1 mouse cellular context compared by ENCODE assay signal in the genomic region with DNA sequence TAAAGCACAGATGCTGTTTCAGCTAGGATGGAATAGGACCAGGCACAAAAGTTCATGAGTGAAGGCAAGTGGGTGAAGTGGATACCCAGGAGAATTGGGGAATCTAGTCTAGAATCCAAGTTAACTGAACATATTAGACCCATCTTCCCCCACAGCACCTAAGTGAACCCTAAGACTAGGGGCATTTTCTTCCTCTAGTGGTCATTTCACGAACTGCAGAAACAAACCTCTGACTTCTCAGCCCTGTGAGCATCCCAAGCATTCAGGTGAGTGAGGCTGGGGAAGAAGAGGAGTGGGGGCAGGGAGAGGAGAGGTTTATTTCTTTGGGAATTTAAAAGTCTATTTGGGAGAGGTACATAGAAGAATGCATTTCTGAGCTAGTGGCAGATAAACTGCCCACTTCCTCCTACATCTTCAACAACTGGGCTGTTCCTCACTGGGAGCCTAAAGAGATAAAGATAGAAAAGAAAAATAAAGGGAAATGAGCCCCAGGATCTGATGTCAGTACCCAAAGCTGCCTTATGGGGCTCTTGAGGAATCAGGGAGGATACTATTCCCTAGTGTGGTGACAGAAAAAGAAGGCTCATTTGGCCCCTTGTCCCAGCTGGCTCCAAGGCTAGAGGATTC.
TF ChIP-seq lines count a peak whose summit lies in the region.

No protein-coding gene starts in this region.

TF ChIP-seq in CH12.LX, 34 proteins besides CTCF, POLR2A, EP300 and RAD21:
- TF ChIP-seq ETS1 (conservative IDR thresholded peaks at IDR 0.05; ENCODE audit: low read depth, low read length) (no peak), SMC3 (IDR thresholded peaks at IDR 0.05; ENCODE audit: low read depth, low read length) (peak; percentile 45), USF1 (IDR thresholded peaks at IDR 0.05; ENCODE audit: low read depth, low read length) (no peak), GABPA (IDR thresholded peaks at IDR 0.05; ENCODE audit: insufficient replicate concordance, low read depth, low read length) (no peak), SIN3A (IDR thresholded peaks at IDR 0.05; ENCODE audit: low read length) (no peak), RCOR1 (conservative IDR thresholded peaks at IDR 0.05; ENCODE audit: low read depth, low read length) (no peak), HCFC1 (IDR thresholded peaks at IDR 0.05; ENCODE audit: low read depth, low read length) (no peak)
